Mouse (Mus musculus): ENCODE results near the gene Cdh23. TPM values are rescaled to one million over a fixed set of nuclear protein-coding genes. Genes with fewer than 3 reads are reported as not detected.

Gene Cdh23
- total RNA-seq, 1 experiment from 2014 or later, result 0.84 TPM

DNA sequence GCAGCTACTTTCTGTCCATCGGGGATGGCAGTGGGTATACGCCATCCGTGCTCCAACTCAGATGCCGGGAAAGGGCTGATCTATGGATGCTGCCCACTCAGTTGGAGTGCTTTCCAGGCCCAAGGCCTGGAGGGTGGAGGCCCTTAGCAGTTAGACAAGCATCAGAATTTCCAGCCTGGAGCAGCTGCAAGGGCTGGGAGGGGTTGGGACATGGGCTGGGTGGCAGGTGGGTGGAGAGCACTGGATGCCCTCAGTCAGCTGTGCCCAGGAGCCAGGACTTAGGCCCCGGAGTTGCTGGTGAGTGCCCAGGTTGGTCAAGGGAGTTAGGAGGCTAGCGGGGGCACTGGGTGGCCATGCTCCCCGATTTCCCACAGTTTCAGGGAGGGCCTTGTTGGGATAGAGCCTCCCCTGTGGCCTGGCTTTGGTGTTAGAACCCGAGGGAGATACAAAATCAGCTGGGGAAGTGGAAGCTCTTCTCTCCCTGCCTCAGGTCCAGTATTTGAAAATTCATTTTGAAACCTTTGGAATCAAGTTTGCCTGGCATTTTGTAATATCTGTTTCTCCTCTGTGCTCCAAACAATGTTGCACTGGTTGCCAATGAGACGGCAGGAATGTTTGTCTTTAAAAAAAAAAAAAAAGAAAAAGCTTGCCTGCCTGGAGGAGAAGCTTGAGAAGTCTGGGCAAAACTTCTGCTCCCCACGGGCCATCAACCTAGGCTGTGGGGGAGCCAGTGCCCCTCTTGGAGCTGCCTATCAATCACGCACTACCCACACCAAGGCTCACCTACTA lies 295.6 kb downstream of the Cdh23 start:
- no peak for ATAC-seq (replicated peaks in 1 of 2; ENCODE audit: insufficient read depth in 1 of 2, low FRiP score in 2 of 2, low TSS enrichment in 1 of 2, low read depth in 1 of 2, poor library complexity in 2 of 2, severe bottlenecking in 2 of 2)

DNA sequence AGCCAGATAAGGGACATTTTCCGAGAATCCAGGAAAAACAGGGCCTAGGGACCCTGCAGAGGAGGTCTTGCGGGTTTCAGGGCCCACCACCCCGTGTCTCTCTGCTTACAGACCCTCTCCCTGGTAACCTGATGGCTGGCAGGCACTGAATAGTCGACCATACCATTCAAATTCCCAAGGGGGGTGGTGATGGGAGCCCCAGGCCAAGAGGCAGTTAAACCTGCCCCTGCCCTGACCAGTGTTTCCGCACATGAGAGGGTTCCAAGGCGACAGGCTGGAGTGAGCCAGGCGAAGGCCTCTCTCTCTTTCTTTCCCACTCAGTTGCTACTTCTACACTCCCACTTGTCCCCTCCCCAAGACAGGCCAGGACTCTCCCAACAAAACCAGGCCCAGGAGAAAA lies 296.8 kb downstream of the Cdh23 start, which contains the start of gene Gm17455:
Gene Gm17455, plus strand, starts transcription at position 278 of the 400 bp plus-strand sequence.
- no peak for ATAC-seq (replicated peaks in 1 of 2; ENCODE audit: insufficient read depth in 1 of 2, low FRiP score in 2 of 2, low TSS enrichment in 1 of 2, low read depth in 1 of 2, poor library complexity in 2 of 2, severe bottlenecking in 2 of 2)

DNA sequence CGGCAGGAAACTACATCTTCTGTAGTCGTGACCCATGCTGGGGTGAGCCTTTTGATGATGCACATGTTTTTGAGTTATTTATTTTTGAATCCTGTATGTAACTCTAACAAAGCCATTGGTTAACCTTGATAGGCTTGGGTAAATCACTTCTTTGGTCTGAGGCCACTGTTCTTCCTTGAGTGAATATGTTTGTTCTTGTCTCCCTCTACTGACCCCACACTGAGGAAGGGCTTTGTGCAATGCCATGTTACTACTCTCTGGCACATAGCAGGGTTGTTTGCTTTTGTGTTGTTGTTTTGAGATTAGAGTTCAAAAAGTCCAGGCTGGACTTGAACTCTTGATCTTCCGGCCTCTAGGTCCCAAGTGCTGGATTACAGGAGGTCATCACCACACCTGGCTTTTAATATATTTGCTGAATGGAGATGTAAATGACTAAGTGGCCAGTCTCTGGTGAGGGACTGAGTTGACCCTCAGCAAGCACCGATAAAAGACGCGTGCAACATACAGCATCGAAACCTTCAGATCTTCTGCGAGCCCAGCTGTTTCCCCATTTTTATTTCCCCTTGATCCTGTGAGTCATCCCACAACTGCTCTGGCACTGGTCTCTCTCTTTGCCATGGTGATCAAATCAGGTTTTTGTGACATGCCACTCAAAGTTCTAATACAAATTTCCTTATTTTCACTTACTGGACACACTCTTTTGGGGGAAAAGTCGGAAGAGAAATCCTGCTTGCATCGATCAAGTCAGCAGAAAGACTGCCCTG lies 298.1 kb downstream of the Cdh23 start:
- ATAC-seq (replicated peaks in 1 of 2; ENCODE audit: insufficient read depth in 1 of 2, low FRiP score in 2 of 2, low TSS enrichment in 1 of 2, low read depth in 1 of 2, poor library complexity in 2 of 2, severe bottlenecking in 2 of 2), result peak in 1 of 2 experiments; percentile 42; a peak in 1 of 4 replicates

DNA sequence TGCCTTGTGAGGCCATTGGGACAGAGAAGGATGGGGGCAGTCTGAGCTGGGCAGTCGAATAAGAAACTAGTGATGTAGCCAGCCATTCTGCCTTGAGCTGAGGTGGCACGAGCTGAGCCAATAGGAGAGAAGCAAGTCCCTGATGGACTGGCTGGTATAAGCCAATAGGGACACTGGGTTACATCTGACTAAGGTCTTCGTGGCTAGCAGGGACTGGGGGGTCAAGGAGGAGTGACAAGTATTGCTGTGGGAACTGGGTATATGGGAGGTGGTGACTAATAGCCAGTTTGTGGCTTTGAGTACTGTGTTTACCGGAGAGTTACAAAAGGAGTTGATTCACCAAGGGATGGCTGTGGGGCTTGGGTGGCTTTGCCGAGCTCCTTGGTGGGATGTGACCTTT lies 300.7 kb downstream of the Cdh23 start:
- ATAC-seq (replicated peaks in 1 of 2; ENCODE audit: insufficient read depth in 1 of 2, low FRiP score in 2 of 2, low TSS enrichment in 1 of 2, low read depth in 1 of 2, poor library complexity in 2 of 2, severe bottlenecking in 2 of 2), result no peak

DNA sequence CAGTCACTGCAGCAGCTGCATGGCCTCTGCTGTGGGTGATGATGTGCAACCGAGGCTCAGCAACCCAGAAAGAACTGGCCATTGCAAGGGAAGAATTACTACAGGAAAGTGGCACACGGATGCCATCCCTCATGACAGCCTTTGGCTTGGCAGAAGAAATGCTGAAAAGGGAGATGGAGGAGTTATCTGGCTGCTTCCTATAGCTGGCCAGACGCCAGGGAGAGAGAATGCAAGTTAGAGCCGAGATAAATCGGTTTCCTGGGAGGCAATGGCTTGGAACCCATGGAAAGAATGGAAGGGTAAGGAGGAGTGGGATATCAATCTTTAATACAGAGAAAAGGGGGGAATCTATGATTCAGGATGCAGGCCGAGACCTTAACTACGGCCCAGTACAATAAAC lies 301.4 kb downstream of the Cdh23 start:
- no peak for ATAC-seq (replicated peaks in 1 of 2; ENCODE audit: insufficient read depth in 1 of 2, low FRiP score in 2 of 2, low TSS enrichment in 1 of 2, low read depth in 1 of 2, poor library complexity in 2 of 2, severe bottlenecking in 2 of 2)

DNA sequence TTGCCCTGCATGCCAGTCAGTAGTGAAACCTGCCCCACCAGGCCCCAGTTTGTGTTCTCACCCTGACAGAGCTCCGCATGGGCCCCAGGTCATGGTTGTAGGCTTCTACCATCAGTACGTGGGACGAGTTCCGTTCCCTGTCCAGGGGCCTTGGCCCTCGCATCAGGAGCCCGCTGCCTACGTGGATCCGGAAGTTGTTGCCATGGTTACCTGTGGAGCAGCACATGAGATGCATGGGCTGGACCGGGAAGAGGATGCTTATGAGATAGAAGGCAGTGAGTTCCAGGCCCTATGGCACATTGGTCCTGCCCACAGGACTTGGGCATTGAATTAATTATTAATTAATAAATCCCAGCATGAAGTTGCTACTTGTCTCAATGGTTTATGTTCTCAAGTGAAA lies 304.6 kb downstream of the Cdh23 start:
- no peak for ATAC-seq (replicated peaks in 1 of 2; ENCODE audit: insufficient read depth in 1 of 2, low FRiP score in 2 of 2, low TSS enrichment in 1 of 2, low read depth in 1 of 2, poor library complexity in 2 of 2, severe bottlenecking in 2 of 2)

DNA sequence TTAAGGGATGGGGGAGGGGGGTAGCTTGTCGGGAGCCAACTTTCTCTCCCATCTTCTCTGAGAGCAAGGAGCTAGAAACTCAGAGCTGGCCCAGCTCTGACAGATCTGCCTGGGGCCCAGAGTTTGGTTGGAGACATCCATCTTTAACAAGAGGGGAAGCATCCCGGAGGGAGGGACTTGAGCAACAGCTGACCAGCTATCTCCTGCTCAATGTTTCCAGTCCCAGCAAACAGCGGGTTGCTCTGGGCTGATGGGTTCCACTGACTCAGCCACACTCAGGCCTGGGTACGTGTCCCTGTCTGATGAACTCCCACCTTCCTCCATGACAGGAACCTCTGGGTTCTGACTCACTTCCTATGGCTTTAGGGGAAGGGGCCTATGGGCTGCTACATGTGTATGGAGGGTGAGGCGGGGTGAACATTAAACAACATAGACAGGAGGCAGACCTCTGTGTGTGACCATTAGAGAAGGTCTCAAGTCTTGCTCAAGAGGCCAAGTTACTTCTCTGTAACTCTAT lies 305.3 kb downstream of the Cdh23 start:
- ATAC-seq (replicated peaks in 1 of 2; ENCODE audit: insufficient read depth in 1 of 2, low FRiP score in 2 of 2, low TSS enrichment in 1 of 2, low read depth in 1 of 2, poor library complexity in 2 of 2, severe bottlenecking in 2 of 2), result peak in 1 of 2 experiments; percentile 12; a peak in 1 of 4 replicates

DNA sequence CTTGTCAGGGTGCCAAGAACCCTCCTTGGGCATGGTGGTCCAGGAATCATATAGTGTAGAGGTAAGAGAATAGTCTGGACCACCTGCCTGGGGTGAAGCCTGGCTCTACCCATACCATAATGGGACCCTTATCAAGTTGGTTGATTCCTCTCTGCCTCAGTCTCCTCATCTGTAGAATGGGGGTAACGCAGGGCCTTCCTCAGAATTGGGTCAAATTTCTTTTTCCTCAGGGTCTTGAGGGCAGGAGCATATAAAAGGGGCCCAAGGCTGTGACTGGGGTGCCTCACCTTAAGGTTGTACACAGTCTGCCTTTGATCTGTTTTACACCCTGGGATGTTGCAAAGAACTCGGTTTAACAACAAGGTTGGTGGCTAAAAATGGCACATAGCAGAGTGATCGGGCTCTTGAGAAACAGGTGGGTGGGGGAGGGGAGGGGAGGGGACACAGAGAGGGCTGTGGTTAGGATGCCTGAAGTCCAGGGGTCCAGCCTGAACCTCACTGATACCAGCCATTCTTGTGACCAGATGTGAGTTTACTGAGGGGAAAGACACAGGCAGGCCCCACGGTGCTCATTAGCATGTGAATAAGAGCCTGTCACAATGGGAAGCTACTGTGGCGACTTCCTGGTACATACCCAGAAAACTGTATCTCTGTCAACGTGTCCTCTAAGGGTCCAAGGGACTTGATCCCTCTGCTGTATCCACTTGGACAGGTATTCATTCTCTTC lies 305.9 kb downstream of the Cdh23 start:
- ATAC-seq (replicated peaks in 1 of 2; ENCODE audit: insufficient read depth in 1 of 2, low FRiP score in 2 of 2, low TSS enrichment in 1 of 2, low read depth in 1 of 2, poor library complexity in 2 of 2, severe bottlenecking in 2 of 2), result no peak

DNA sequence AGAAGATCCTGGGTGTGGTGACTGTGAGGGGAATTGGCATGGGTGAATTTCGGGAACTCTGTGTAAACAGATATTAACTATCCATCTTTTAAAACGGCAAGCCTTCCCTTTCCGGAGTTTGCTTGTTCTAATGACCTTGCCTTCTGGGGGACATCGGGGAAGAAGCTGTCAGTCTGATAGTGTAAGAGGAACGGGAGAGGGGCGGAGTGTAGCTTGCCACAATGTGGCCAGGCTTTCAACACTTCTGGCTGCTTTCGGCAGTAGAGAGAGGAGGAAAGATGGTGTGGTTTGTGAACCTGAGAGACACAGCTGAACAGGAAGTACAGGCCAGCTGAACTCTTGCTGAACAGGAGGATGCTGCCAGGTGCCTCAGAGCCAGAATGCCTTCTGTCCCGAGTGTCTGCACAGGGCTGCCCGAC lies 306.8 kb downstream of the Cdh23 start:
- peak; percentile 85 to 90 for ATAC-seq (replicated peaks in 1 of 2; ENCODE audit: insufficient read depth in 1 of 2, low FRiP score in 2 of 2, low TSS enrichment in 1 of 2, low read depth in 1 of 2, poor library complexity in 2 of 2, severe bottlenecking in 2 of 2)

DNA sequence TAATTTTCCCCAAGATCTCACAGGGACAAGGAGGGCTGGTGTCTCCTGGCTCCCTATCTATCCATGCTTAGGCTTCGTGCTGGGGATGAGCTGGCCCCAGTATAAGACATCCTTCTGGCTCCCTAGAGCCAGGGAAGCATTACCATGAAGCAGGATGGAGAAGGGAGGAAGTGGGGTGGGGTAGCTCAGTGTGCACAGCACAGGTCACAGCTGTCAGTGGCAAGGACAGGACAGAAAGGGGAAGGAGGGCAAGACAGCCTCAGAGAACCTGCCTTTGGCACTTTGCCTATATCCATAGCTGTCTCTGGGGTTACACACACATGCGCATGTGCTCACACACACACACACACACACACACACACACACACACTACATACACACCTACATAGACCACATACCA lies 308.0 kb downstream of the Cdh23 start:
- peak; percentile 38 to 49 for ATAC-seq (replicated peaks in 1 of 2; ENCODE audit: insufficient read depth in 1 of 2, low FRiP score in 2 of 2, low TSS enrichment in 1 of 2, low read depth in 1 of 2, poor library complexity in 2 of 2, severe bottlenecking in 2 of 2)

DNA sequence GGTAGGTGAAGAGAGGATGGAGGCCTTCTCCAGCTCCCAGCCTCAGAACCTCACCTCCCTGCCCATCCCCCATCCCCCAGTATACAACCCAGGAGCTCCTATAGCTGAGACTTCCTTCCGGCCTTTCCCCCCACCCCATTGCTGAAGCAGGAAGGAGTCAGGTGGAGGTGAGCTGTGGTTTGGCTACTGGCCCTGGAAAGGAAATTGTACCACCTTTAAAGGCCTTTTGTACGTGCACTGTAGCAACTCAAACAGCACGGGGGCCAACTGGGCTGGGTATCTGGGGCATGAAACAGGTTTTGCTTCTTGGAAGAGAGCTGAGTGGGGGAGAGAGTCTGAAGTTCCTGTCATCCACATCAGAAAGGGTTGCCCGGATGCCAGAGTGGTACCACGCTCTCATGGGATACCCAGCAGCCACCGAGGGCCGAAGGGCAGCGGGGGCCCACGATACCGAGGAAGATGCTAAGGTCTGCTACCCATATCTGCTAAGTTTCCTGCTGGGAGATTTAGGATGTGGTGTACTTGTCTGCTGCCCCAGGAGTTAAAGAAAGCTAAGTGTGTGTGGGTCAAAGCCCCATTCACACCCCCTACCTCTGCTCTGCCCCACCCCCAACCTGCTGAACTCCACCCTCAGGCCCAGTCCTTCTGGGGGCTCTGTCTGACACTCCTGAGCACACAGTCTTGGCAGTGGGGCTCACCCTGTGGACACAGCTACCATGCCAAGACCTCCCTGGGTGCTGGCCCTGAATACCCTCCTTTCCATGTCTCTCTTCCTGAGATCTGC lies 315.0 kb downstream of the Cdh23 start:
- no peak for ATAC-seq (replicated peaks in 1 of 2; ENCODE audit: insufficient read depth in 1 of 2, low FRiP score in 2 of 2, low TSS enrichment in 1 of 2, low read depth in 1 of 2, poor library complexity in 2 of 2, severe bottlenecking in 2 of 2)

DNA sequence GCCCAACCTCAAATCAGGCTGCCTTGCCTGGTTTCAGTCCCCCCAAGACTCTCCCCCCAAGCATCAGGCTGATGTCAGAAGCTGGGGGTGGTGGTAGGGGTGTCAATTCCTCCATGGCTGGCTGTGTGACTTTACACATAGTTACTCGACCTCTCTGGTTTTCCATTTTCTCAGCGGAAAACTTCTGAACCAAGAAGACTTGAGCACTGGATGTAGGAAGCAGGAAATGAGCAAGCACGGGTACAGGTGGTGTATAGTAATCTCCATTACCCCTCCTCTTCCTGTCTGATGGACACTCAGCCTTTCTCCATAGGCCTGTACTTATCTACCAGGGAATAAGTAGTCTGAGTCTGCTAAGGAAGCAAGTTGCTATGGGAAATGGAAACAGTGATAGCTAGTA lies 316.1 kb downstream of the Cdh23 start:
- no peak for ATAC-seq (replicated peaks in 1 of 2; ENCODE audit: insufficient read depth in 1 of 2, low FRiP score in 2 of 2, low TSS enrichment in 1 of 2, low read depth in 1 of 2, poor library complexity in 2 of 2, severe bottlenecking in 2 of 2)

DNA sequence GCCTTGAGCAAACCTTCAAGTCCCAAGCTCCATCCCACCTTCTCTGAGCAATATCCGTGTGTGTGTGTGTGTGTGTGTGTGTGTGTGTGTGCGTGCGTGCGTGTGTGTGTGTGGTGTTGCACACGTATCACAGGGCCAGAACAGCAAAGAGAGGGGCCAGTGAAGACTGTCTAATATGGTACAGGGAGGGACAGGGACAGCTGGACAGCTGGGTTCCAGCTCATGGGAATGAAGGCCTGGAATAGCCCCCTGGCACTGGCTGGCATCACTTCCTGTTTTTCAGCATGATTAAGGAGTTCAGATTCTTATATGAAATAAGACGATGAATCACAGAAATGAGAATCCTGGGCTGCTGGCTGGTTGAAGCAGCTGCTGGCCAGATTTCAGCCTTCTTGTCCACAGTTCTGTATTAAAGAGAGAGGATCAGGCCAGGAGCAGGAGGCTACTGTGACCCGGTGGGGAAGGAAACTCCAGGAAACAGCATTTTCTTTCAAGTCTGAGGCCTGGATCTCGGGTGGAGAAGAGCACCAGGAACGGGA lies 316.8 kb downstream of the Cdh23 start:
- no peak for ATAC-seq (replicated peaks in 1 of 2; ENCODE audit: insufficient read depth in 1 of 2, low FRiP score in 2 of 2, low TSS enrichment in 1 of 2, low read depth in 1 of 2, poor library complexity in 2 of 2, severe bottlenecking in 2 of 2)

DNA sequence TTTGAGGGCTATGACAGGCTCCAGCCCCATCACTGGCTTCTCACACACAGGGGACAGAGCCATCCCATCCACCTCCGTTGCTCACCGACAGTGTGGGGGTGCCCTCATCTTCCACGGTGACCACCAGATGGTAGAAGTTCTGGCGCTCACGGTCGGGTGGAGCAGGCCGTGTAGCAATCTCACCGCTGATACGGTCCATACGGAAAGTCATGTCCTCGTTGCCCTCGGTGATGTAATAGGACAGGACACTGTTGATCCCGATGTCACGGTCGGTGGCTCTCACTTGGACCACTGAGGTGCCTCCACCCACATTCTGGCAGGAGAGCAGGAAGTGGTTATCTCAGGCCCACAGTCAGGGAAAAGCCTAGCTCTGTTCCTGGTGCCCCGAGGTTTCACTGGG lies 319.6 kb downstream of the Cdh23 start:
- no peak for ATAC-seq (replicated peaks in 1 of 2; ENCODE audit: insufficient read depth in 1 of 2, low FRiP score in 2 of 2, low TSS enrichment in 1 of 2, low read depth in 1 of 2, poor library complexity in 2 of 2, severe bottlenecking in 2 of 2)

DNA sequence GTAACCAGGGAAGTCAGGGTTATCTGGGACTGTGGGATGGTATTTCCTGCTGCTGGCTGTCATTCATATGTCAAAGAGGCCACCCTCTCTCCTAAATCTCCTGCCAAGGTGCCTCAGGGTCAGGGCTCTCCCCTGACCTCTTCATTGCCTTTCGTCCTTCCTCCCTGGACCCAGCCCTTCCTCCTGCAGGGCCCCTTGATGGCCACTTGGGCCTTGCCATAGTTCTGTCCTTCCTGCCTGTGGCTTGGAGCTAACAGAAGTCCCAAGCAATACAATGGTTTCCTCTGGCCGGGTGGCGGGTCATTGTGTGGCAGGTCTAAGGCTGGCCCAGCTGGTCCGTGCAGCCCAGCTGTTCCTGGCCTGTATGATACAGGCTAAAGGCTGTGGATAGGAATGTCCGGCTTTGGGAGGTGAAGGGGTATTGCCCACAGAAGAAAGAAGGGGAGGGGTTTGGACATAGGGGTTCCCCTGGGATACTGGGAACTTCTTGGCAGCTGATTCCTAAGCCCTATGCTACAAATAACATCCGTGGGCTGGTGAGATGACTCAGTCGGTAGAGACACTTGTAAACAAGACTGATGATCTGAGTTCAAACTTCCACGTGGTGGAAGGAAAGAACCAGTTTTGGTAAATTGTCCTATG lies 322.2 kb downstream of the Cdh23 start:
- no peak for ATAC-seq (replicated peaks in 1 of 2; ENCODE audit: insufficient read depth in 1 of 2, low FRiP score in 2 of 2, low TSS enrichment in 1 of 2, low read depth in 1 of 2, poor library complexity in 2 of 2, severe bottlenecking in 2 of 2)

DNA sequence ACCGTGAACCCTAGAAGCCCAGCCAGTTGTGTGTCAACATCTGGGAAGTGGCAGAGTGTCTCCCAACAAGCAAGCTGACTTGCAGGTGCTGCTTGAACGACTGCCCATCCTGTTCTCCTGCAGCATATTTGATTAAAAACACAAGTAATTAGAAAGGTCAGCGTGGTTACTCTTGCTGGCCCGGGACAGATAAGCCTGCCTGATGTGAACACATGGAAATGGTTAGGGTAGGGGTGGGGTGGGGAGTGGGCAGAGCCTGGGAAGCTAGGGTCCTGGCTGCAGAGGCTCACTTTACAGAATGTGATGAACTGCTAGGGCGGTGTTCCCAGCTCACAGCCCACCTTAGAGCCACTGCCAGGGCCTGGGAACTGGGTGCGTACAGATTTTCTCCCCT lies 322.8 kb downstream of the Cdh23 start:
- ATAC-seq (replicated peaks in 1 of 2; ENCODE audit: insufficient read depth in 1 of 2, low FRiP score in 2 of 2, low TSS enrichment in 1 of 2, low read depth in 1 of 2, poor library complexity in 2 of 2, severe bottlenecking in 2 of 2), result no peak

Measured in hematopoietic stem cell, adult 5-6 weeks (primary cell).